Mouse (Mus musculus) small intestine, adult 2 months (tissue): ENCODE data around the gene Mnt.

ENCODE experiments used
- CTCF ChIP-seq: fragments of 200-500 bp; IDR thresholded peaks from 2 replicates; pipeline ENCODE4 v1.5.1; 2012; ENCODE audit warnings: low read depth, mild to moderate bottlenecking, control low read depth, inconsistent platforms, low read length, moderate library complexity, mixed read lengths; ENCODE audit not compliant: insufficient replicate concordance, insufficient read length; ENCODE audit errors: extremely low read depth
- POLR2A ChIP-seq: fragments of 200-500 bp; IDR thresholded peaks from 2 replicates; pipeline ENCODE4 v1.6.1; 2012; ENCODE audit warnings: low read depth, mild to moderate bottlenecking, control low read depth, inconsistent platforms, low read length, moderate library complexity

DNA sequence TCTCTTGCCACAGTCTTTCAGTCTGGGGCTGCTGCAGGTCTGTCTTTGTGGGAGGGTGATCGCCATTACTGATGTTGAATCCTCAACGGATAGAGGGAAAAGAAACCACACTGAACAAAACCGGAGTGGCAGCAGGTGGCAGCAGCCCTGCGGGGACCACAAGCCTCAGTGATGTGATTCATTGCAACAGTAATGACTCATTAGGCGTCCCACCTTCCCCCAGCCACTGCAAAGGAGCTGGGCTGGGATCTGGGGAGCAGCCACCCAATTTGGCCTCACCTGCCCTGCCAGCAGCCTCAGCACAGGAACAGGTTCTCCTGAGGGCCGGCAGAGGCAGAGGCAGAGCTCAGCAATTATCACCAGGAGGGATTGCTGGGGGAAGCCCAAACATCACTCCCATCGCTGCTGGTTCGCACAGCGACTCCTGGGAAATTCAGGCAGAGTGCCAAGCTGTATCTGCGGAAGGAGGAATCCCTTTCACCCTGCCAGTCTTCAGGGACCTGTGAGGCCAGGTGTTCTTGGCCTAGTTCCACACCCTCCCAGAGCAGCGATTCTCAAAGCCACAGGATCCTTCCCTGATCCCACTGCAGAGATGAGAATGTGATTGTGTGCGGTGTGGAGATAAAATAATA is 40.4 kb downstream of the Mnt start:
- TF ChIP-seq CTCF (no peak), POLR2A (no peak)
